Mouse (Mus musculus) C2C12 (cell line): ENCODE measurements around the gene Cep63.

ENCODE experiments used
- CEBPB ChIP-seq: IDR thresholded peaks from one replicate; pipeline ENCODE4 v1.6.1; 2011; ENCODE audit warnings: low read depth, mild to moderate bottlenecking, control low read depth, moderate library complexity
- CTCF ChIP-seq: IDR thresholded peaks from one replicate; pipeline ENCODE4 v1.5.1; 2011; ENCODE audit not compliant: control insufficient read depth, insufficient read depth, insufficient read length

DNA sequence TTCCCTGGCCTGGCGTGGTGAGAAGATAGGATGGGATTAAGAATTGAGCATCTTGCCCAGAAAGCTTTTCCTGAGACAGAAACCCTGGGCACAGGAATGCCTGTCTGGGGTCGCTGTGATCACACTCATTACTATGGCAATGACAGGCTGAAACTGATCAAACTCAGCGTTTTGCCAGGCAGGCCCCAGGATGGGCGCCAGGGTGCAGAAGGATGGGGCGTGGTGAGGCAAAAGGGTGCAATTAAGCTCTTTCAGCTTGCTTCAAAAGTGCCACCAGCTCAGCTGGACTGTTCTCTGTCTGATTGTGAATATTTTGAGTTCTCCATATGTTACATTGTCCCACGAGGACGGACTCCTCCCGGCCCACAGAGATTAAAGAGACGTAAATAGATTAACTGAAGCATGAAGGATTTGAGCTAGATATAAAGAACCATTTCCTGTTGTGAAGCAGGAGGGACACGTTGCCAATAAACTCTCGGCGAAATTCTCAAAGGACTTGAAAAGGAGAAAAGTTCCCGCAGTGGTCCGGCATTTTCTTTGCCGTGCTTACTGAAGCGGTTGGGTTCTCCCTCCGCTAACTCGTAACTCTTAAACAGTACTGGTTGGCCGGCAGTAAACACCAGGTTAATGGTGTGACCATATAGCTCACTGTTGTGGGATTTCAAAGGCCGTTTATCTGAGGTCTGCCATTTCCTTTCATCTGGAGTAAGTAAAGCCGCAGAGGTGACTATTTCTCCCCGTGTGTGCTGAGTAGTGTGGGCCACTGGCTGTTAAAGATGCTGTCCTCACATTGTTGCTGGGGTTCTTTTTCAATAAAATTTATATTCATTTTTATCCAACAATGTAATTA is 80.7 kb downstream of the Cep63 start:
- TF ChIP-seq CTCF (no peak), CEBPB (no peak)
